Mouse (Mus musculus) T-helper 1 cell (primary cell): Measurements from ENCODE around the gene Khnyn.

Experiments
- in situ Hi-C: fragments of 300-600 bp; cut with MboI, MseI; formaldehyde crosslinking; loops from one replicate; pipeline ENCODE4 v1.15.1; 2025; ENCODE audit warnings: high pct_unique_total_duplicates

The Khnyn gene

DNA sequence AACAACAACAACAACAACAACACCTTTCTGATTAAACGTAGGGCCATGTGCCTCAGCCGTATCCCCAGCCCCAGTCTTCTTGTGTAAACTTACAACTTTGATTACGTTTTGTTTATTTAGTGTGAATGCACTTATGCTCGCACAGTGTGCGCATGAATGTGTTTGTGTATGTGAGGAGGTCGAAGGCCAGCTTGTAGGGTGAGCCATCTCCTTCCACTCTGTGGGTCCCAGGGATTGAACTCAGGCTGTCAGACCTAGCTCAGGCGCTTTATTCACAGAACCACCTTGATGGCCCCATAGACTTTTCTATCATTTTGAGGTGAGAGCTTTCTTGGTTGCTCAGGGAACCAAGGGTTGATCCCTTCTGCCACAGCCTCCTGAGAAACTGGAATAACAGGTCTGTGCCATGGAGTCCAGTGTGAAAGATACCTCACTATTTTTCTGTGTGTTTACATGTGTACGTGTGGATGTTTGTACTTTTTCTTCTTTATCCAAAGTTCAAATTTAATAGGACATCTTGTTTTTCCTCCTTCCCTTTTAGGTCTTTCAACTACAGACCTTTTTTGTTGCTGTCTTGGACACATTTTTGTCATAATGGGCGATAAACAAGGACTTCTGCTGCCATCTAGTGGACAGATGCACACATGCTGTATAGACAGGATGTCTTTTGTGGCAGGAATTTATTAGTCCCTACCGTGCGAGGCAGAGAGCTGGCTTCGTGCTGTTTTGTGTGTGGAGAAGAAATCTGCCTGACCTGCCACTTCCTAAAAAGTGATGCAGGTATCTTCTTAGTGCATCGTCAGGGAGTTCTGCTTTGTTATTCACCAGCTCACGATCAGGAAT is 33.7 kb downstream of the Khnyn start:
- in situ Hi-C loops: no loop called here

DNA sequence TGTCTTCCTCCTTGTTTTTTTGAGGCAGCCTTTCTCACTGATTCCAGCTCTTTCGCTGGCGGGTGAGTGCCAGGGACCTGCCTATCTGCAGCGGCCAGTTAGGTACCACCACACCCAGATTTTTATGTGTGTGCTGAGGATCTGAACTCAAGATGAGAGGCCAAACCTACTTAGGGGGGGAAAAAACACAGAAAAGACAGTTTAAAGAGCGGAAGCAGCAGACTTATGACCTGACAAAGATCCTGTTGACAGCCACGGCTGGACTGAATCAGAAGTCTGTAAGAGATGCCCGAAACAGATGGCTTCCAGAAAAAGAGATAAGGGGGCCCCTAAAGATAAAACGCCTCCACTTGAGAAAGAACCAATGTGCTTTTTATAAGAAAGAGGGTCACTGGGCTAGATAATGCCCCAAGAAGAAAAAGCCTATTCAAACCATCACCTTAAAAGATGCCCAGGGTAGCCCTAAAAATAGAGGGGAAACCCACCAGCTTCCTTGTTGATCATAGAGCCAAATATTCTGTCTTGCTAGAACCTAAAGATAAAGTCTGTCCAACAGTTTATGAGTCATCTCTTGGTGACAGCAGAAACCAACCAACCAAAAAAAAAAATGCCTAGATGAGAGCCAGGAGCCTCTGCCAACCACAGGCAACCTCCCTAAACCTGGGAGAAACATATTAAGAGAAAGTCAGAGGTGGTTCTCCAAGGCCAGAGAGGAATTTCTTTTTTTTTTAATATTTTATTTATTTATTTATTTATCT is 37.9 kb downstream of the Khnyn start:
- in situ Hi-C loops: loop anchor here (5.0 kb wide), 2 partner anchors 50 to 135 kb away; partner anchors contain the start of gene Ripk3

GRCm38 (mm10) chr14:55926847-55927246 is 42.1 kb downstream of the Khnyn start:
- in situ Hi-C loops: no loop called here

DNA sequence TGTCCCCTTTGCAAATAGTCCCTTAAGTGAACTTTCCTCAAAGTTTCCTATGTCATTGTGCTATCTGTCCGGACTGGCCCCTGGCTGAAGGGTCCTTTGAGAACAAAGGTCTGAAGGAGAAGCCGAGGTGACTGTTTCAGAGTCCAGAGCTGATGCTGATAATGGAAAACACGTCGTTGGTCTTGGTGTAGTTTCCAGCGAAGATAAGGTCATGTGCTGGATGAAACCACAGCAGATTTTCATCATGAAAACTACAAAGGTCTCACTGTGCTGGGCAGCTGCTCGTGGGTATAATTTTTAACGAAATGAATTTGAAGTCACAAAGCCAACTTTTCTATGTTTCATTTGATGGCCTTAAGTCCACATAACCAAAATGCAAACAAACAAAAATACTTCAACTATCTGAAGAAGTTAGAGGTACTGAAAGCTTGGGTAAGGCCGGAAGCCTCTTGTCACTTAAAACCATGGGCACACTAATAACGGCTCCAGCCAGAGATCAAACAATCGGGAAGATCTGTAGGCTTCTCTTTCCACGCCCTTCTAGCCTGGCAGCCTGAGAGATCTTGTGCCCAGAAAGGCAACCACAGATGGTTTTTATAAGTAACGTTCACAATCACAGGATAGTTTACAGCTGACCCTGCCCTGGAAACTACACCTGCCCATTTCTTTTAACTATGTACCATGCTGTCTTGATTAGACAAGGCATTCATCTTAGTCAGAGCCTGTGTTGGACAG is 44.7 kb downstream of the Khnyn start:
- in situ Hi-C loops: no loop called here

DNA sequence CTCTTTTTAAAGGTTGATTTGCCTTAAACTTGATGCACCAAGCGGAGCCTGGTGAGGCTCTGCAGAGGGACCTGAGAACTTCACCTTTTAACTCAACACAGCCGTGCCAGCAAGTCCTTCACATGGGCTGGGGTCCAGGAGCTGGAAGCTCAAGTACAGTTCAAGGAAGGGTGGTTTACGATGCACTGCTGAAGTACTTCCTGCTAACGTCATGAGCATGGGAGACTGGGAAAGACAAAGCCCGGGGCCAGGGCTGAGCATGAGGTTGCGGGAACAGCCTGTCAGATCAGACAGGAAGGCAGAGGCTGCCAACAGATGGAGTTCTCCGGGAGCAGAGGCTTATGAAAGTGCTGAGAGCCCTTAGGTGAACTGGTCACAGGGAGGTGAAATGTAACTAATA is 48.8 kb downstream of the Khnyn start:
- in situ Hi-C loops: loop anchor here (10.0 kb wide), 1 partner anchor 629 kb away; no protein-coding TSS in a partner anchor

DNA sequence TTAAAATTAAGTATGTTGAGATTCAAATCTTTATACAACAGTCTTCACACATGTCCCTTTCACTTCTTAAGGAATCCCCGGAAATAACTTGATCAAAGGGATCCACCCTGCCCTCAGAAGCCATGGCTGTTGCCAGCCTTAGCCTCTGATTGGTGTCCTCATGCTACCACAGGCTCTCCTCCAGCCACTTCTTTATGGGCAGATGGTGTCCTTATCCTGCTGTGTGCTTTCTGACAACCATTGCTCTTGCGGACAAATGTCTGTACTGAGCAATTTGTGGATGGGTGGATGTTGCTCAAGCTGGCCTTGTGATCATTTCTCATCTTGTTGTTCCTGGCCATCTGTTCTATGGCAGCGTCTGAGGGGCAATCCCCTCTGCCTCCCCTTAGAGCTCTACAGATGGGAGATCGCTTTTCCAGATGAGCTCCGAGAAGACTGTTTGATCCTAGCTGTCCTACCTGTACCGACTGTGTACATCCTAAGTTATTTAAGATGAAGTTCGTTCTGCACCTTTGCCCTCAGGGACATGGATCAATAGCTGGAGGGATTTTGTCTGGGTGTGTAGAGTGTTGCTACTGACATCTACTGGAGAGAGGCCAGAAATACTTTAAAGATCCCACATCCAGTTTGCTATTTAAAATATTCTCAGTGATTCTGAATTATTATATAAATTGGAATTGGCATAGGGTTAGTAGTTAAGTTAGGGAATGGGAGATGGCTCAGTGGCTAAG is 55.5 kb downstream of the Khnyn start:
- in situ Hi-C loops: no loop called here

DNA sequence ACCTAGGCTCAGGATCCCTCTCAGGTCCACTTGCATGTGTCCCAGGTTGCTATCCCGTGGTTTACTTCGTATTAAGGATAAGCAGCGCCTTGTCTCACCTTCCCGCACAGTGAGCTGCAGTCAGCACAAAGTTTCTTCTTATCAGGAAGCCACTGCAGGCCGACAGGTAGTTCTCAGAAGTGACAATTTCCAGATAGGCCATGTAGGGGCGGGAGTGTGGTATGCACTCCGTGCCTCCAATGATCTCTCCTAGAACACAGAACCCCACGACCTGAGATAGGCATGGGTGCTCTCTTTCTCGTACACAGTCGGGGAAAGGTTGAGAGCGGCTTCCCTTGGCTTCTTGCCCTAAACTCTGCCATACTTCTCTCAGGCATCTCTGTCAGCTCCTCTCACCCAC is 58.9 kb downstream of the Khnyn start:
- in situ Hi-C loops: no loop called here

DNA sequence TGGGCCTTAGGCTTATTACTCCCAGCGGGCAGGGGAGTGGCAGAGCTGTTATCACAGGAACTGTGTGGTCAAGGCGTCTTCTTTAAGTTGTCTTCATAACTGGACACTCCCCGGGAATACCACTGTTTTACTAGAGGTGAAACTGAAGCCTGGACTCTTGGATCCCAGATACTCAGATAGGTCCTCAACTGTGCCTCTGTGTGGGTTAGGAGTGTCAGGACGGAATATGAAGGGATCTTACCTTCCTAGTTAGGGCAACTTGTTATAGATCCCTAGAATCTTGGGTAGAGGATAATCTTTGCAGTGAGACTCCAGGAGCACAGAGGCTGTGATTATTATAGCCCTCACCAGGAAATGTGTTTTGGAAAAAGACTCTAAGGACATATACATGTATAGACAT is 59.8 kb downstream of the Khnyn start, which contains the start of gene Cma1:
Cma1 (minus strand) TSS at position 101 of the 400 bp plus-strand sequence.
- in situ Hi-C loops: no loop called here

GRCm38 (mm10) chr14:55946269-55946969 is 61.7 kb downstream of the Khnyn start:
- in situ Hi-C loops: no loop called here
